Mouse (Mus musculus) myocyte (in vitro differentiated cells): ENCODE data around the gene Rbm28.

Experiments
- CEBPB ChIP-seq: IDR thresholded peaks from 2 replicates; pipeline ENCODE4 v1.6.1; 2011; ENCODE audit warnings: mild to moderate bottlenecking, moderate library complexity; ENCODE audit not compliant: poor library complexity, insufficient read depth, severe bottlenecking
- E2F4 ChIP-seq: IDR thresholded peaks from one replicate; pipeline ENCODE4 v1.6.1; 2011; ENCODE audit warnings: mild to moderate bottlenecking, control low read depth, moderate library complexity; ENCODE audit not compliant: insufficient read depth
- MAX ChIP-seq: IDR thresholded peaks from one replicate; pipeline ENCODE4 v1.6.1; 2011; ENCODE audit warnings: low read depth, mild to moderate bottlenecking, control low read depth
- MYOD1 ChIP-seq, 3 experiments: IDR thresholded peaks; one replicate each; pipeline ENCODE4 v1.6.1; 2011; ENCODE audit warnings: control low read depth in 2 of 3, low read depth in 2 of 3, mild to moderate bottlenecking in 2 of 3, moderate library complexity in 1 of 3; ENCODE audit not compliant: insufficient read length in 2 of 3, control insufficient read depth in 1 of 3
- MYOG ChIP-seq, 3 experiments: IDR thresholded peaks; one replicate each; pipeline ENCODE4 v1.6.1; 2011; ENCODE audit warnings: control low read depth in 2 of 3, low read depth in 2 of 3, mild to moderate bottlenecking in 2 of 3; ENCODE audit not compliant: insufficient read length in 2 of 3, control insufficient read depth in 1 of 3, insufficient read depth in 1 of 3
- POLR2A ChIP-seq: IDR thresholded peaks from one replicate; pipeline ENCODE4 v1.6.1; 2011; ENCODE audit warnings: low read depth, mild to moderate bottlenecking, control low read depth, moderate library complexity; ENCODE audit not compliant: insufficient read length
- POLR2AphosphoS2 ChIP-seq: IDR thresholded peaks from one replicate; pipeline ENCODE4 v1.6.1; 2011; ENCODE audit warnings: low read depth, control low read depth; ENCODE audit not compliant: insufficient read length
- REST ChIP-seq: IDR thresholded peaks from one replicate; pipeline ENCODE4 v1.6.1; 2011; ENCODE audit warnings: mild to moderate bottlenecking, control low read depth, moderate library complexity; ENCODE audit not compliant: insufficient read depth, insufficient read length
- TCF12 ChIP-seq: IDR thresholded peaks from one replicate; pipeline ENCODE4 v1.6.1; 2011; ENCODE audit warnings: mild to moderate bottlenecking, control low read depth; ENCODE audit not compliant: poor library complexity, insufficient read depth, severe bottlenecking
- USF1 ChIP-seq: IDR thresholded peaks from one replicate; pipeline ENCODE4 v1.6.1; 2011; ENCODE audit warnings: low read depth, mild to moderate bottlenecking, control low read depth, moderate library complexity

GRCm38 (mm10) chr6:29115756-29116155 is 49.0 kb downstream of the Rbm28 start:
- TF ChIP-seq TCF12 (no peak), POLR2A (no peak), POLR2AphosphoS2 (no peak), USF1 (no peak), MAX (no peak), REST (no peak), E2F4 (no peak), MYOD1 (IDR thresholded peaks at IDR 0.05; ENCODE audit: control insufficient read depth in 1 of 3, insufficient read length in 2 of 3, low read depth in 2 of 3) (no peak), MYOG (IDR thresholded peaks at IDR 0.05; ENCODE audit: control insufficient read depth in 1 of 3, insufficient read depth in 1 of 3, insufficient read length in 2 of 3, low read depth in 2 of 3) (no peak), CEBPB (no peak)
